Mouse (Mus musculus): ENCODE measurements at regions not wholly inside any gene's neighbourhood (a gene's known extent, or its start where the extent isn't known, plus 50 kb on each side); places are given as distances from the start of the nearest gene placed in this dataset.

GRCm38 (mm10) chr2:166348654-166349053, 193.2 kb upstream of the Sulf2 start:
- TF ChIP-seq CTCF (IDR thresholded peaks at IDR 0.05; ENCODE audit: control insufficient read depth, insufficient read depth, insufficient replicate concordance, low read depth, low read length) (no peak), POLR2A (IDR thresholded peaks at IDR 0.05; ENCODE audit: control insufficient read depth, low read depth, low read length) (no peak)
